Mouse (Mus musculus) central nervous system, embryonic 18 days (tissue): ENCODE results near the gene Akt3. TPM values are rescaled to one million over a fixed set of nuclear protein-coding genes. Genes with fewer than 3 reads are reported as not detected.

Source experiments
- polyA plus RNA-seq: library from polyadenylated mRNA; depleted of rRNA; stranded (reverse); fragments of >200 nt; gene quantifications from 2 replicates; pipeline ENCODE4 v1.2.3, GENCODE M21; 2012; rRNA removed

Gene Akt3
- polyA plus RNA-seq: 43.3 and 48.6 TPM in 2 replicates

DNA sequence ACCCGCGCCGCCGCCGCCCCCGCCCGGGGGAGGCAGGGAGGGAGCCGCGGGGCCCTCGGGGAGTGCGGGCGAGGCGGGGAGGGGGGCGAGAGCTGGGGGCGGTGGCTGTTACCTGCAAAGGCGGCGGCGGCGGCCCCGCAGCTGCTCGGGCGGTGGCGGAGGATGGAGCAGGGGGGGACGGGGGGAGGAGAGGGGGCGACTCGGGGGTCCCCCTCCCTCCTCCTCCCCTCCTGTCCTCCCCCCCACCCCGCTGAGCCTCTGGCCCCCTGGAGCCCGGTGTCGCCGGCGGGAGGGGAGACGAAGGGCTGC is at the start of gene Akt3:
Gene Akt3 (minus strand): TSS at position 170 of the 309 bp plus-strand sequence.

Other genes starting within 250 kb of the Akt3 start
- 88.1 and 131 TPM in 2 replicates for gene Zbtb18, start 184.1 kb upstream of the Akt3 start, polyA plus RNA-seq